Comparison of ENCODE assay signal across 8 mouse cellular contexts in the genomic region with DNA sequence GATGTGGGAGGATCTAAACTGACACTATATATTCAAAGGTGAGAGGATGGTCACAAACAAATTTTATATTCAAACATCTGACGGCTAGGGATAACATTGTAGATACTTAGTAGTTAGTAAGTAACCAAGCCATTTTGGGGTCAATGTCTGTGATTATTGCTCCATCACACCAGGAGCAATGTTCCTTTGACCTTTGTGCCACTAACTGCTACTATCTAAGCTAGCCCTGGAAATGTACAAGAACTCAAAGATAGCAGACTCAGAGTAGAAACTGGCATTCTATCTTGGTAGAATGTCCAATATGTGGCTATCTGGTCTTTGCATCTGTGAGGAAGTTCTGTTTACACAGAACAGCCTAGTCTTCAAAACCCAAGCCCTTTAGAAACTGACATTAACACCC.
"Had no signal": no experiment of that assay in that cellular context is flagged by ENCODE, and none has a peak within 500 bp of the region (broad histone marks: within the 10 kb centered on the region; RNA-seq: fewer than 3 reads in every experiment).

No protein-coding gene starts in this region.

- H3K4me2 ChIP-seq: midbrain, embryonic 13.5 days had no signal

- H3K9ac ChIP-seq: midbrain, embryonic 13.5 days had no signal

- H3K9me3 ChIP-seq: limb, embryonic 10.5 days; midbrain, embryonic 13.5 days had no signal

- H3K4me1 ChIP-seq: midbrain, embryonic 13.5 days had no signal

- DNase-seq: lung, adult 2 months; lung, postnatal 36 days had no signal

- H3K36me3 ChIP-seq: limb, embryonic 10.5 days; midbrain, embryonic 13.5 days had no signal

- H3K4me3 ChIP-seq: left cerebral cortex, adult 2 months; limb, embryonic 10.5 days; midbrain, embryonic 13.5 days; myocyte had no signal

- H3K27me3 ChIP-seq: midbrain, embryonic 13.5 days had no signal

- ATAC-seq: lung, postnatal 0 days; midbrain, embryonic 13.5 days had no signal

- H3K27ac ChIP-seq: left cerebral cortex, adult 2 months; limb, embryonic 10.5 days; midbrain, embryonic 13.5 days; stomach, postnatal 0 days had no signal
